Mouse (Mus musculus) CD8-positive naive resting alpha-beta T cell, adult 2 months (primary cell): ENCODE data around the gene Olfr854.

Experiments used
- DNase-seq, 2 experiments: peaks; one replicate each; pipeline ENCODE4 v3.0.0; 2022; ENCODE audit warnings: low read depth in 2 of 2, low spot score in 2 of 2

Gene Olfr854

DNA sequence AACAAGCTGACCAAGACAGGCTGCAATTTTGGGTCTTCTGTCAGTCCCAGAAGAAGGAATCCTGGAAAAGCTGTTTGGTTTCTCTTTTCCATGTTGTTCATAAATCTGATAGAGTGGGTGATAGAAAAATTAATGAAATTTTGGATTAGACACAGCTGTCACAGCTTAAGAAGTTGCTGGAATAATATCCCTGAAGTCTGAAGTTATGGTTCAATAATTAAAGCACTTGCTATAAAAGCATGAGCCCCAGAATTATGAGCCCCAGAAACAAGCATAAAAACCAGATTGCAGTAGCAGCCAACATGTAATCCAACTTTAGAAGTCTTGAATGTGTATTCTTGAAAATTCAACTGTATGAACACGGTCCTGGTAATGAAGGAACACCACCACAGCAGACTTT is at the start of gene Olfr854:
Gene Olfr854, minus strand, starts transcription at position 101 of the 400 bp plus-strand sequence.
- DNase-seq, result no peak

DNA sequence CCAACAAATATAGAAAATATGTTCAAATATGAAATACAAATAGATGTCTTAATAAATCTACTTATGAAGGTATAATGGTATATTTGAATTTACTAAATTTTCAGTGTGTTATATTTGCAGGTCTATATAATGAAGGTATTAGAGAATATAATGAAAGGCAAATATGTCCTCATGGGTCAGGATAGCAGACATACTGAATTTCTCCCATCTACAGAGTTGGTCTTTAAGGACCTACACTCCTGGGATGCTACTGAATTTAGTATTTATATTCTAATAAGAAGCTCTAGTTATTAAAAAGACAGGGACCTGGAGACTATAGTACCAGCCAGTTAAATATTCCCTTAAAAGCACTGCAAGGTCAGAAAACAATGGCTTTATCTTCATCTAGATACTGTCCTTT is 15.1 kb upstream of the Olfr854 start, which contains the start of gene Olfr855:
Gene Olfr855, plus strand, starts transcription at position 301 of the 400 bp plus-strand sequence.
- DNase-seq, result no peak

GRCm38 (mm10) chr9:19540976-19541375 is 26.2 kb downstream of the Olfr854 start, which contains the start of gene Olfr853:
Gene Olfr853 (minus strand): TSS chr9:19541076.
- DNase-seq, result no peak
